Mouse (Mus musculus) heart, adult 10 weeks (tissue): ENCODE results near the gene Olfr709-ps1. TPM values are rescaled to one million over a fixed set of nuclear protein-coding genes. Genes with fewer than 3 reads are reported as not detected.

ENCODE experiments used
- polyA plus RNA-seq: library from polyadenylated mRNA; stranded (reverse); fragments of 350-450 nt; fragmentation: Illumina TruSeq; extraction: RNeasy Lipid Tissue Mini Kit (QIAGEN cat#74804); gene quantifications from one replicate; pipeline ENCODE4 v1.2.3, GENCODE M21; 2014; ENCODE audit warnings: low read depth, low replicate concordance

Olfr709-ps1 gene
- not detected for polyA plus RNA-seq

DNA sequence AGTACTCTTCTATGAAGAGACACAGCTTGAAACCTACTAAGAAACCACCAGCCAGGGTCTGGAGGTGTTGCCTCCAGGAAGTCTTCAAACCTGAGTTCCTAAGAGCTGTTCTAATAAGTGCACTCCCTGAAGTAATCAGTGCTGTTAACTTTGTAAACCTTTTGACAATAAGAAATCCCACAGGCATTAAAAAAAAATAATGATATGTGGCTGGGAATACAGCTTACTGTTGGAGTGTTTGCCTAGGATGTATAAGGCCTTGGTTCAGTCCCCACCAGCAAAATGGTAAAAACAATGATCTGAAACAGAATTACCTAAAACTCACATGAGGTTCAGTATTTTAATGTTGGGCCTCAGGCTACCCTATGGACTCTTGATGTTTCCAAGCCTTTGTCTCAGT lies at the start of gene Olfr709-ps1:
Gene Olfr709-ps1 (minus strand): TSS at position 101 of the 400 bp plus-strand sequence.

GRCm38 (mm10) chr7:106975353-106975752 lies 43.3 kb upstream of the Olfr709-ps1 start, which contains the start of gene Olfr711:
TSS of gene Olfr711 (minus strand) at chr7:106975453.

GRCm38 (mm10) chr7:106963837-106964236 lies 31.8 kb upstream of the Olfr709-ps1 start, which contains the start of gene Olfr6:
TSS of gene Olfr6 (minus strand) at chr7:106963937.

DNA sequence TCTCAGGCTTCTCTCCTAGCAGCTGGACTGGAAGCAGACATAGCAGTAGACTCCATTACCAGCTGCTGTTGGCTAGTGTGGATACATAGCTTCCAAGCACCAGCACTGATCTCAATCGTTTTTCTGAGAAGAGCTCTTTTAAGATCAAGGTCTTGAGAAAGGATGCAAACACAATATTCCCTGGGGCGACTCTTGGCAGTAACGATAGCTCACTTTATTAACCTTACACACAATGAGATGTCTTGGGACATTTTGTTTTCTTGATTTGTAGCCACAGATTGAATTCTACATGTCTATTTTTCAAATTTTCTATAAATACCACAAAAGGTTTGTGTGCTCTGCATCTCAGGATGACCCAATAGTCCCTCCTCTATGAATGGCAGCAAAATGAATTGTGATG lies 16.2 kb upstream of the Olfr709-ps1 start, which contains the start of gene Olfr710:
Gene Olfr710 (minus strand): TSS at position 101 of the 400 bp plus-strand sequence.

GRCm38 (mm10) chr7:106907676-106908075 lies 24.3 kb downstream of the Olfr709-ps1 start, which contains the start of gene Olfr1532-ps1:
TSS of gene Olfr1532-ps1 (plus strand) at chr7:106908001.

GRCm38 (mm10) chr7:106901141-106901540 lies 30.9 kb downstream of the Olfr709-ps1 start, which contains the start of gene Olfr707:
TSS of gene Olfr707 (minus strand) at chr7:106901241.

GRCm38 (mm10) chr7:106888062-106888461 lies 44.0 kb downstream of the Olfr709-ps1 start, which contains the start of gene Olfr706:
TSS of gene Olfr706 (minus strand) at chr7:106888162.

DNA sequence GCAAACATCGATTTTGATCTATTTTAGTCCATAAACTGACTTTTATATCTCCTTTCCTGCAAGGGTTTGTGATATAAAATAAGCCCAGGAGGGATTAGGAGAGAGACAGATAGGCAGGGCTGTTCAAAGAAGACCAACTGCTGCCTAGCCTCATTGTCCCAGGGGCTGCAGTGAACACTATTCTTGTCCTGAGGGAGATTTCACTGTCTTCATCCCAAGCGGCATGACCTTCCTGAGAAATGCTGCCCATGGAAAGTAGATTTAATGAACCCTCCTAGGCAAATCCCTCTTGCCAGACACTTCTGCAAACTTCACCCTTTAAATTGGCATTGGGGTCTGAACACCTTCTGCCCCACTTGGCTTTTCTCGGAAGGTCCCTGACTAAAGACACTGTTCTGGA lies 55.2 kb downstream of the Olfr709-ps1 start, which contains the start of gene Olfr705:
Gene Olfr705 (minus strand): TSS at position 101 of the 400 bp plus-strand sequence.

Other genes starting within 250 kb of the Olfr709-ps1 start
- gene Olfr694, start 240.4 kb downstream of the Olfr709-ps1 start, polyA plus RNA-seq = not detected
- not detected for gene Olfr695, start 215.8 kb downstream of the Olfr709-ps1 start, polyA plus RNA-seq
- not detected for gene Olfr697, start 189.8 kb downstream of the Olfr709-ps1 start, polyA plus RNA-seq
- not detected for gene Olfr698, start 176.8 kb downstream of the Olfr709-ps1 start, polyA plus RNA-seq
- gene Olfr699, start 139.0 kb downstream of the Olfr709-ps1 start, polyA plus RNA-seq = not detected
- not detected for gene Olfr700, start 123.4 kb downstream of the Olfr709-ps1 start, polyA plus RNA-seq
- gene Olfr701, start 118.1 kb downstream of the Olfr709-ps1 start, polyA plus RNA-seq = not detected
- gene Olfr702, start 98.3 kb downstream of the Olfr709-ps1 start, polyA plus RNA-seq = not detected
- not detected for gene Olfr703, start 88.9 kb downstream of the Olfr709-ps1 start, polyA plus RNA-seq
- not detected for gene Olfr704, start 69.0 kb downstream of the Olfr709-ps1 start, polyA plus RNA-seq
- gene Olfr705, start 55.3 kb downstream of the Olfr709-ps1 start, polyA plus RNA-seq = not detected
- gene Olfr706, start 44.1 kb downstream of the Olfr709-ps1 start, polyA plus RNA-seq = not detected
- gene Olfr707, start 31.0 kb downstream of the Olfr709-ps1 start, polyA plus RNA-seq = not detected
- gene Olfr1532-ps1, start 24.2 kb downstream of the Olfr709-ps1 start, polyA plus RNA-seq = not detected
- not detected for gene Olfr710, start 16.1 kb upstream of the Olfr709-ps1 start, polyA plus RNA-seq
- not detected for gene Olfr6, start 31.7 kb upstream of the Olfr709-ps1 start, polyA plus RNA-seq
- not detected for gene Olfr711, start 43.2 kb upstream of the Olfr709-ps1 start, polyA plus RNA-seq
- not detected for gene Olfr2, start 73.9 kb upstream of the Olfr709-ps1 start, polyA plus RNA-seq
- not detected for gene Olfr713, start 99.0 kb upstream of the Olfr709-ps1 start, polyA plus RNA-seq
- gene Olfr714, start 138.8 kb upstream of the Olfr709-ps1 start, polyA plus RNA-seq = not detected
- not detected for gene Olfr17, start 161.0 kb upstream of the Olfr709-ps1 start, polyA plus RNA-seq
- gene Olfr715b, start 178.2 kb upstream of the Olfr709-ps1 start, polyA plus RNA-seq = not detected
- not detected for gene Olfr715, start 198.9 kb upstream of the Olfr709-ps1 start, polyA plus RNA-seq
- not detected for gene Olfr716, start 206.1 kb upstream of the Olfr709-ps1 start, polyA plus RNA-seq
- gene Nlrp14, start 234.8 kb upstream of the Olfr709-ps1 start, polyA plus RNA-seq = not detected